Mouse (Mus musculus): ENCODE measurements around the gene Pklr.

DNA sequence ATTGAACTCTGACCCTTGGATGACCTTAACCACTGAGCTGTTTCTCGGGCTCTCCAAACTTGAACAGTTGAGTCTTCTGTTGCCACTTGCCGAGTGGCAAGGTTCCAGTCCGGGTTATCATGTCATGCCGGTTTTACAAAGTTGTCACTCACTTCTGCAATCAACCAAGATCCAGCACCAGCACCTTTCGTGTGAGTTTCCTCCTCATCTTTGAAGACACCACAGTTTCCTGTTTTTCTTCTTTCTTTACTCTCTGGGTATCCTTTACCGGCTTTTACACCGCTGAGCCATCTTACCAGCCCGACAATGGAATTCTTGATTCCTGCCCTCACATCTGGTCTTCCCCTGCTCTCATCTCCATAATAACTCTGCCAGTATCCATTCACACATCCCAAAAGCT, 54.5 kb downstream of the Pklr start:
- TF ChIP-seq CTCF (IDR thresholded peaks at IDR 0.05; ENCODE audit: low read depth) (no peak), EP300 (IDR thresholded peaks at IDR 0.05; ENCODE audit: low read depth) (no peak)
